Mouse (Mus musculus): ENCODE results near the gene Dnaja2. TPM values are rescaled to one million over a fixed set of nuclear protein-coding genes. Genes with fewer than 3 reads are reported as not detected.

Gene Dnaja2
- polyA plus RNA-seq (2012; ENCODE audit: insufficient read depth, insufficient read length, low replicate concordance, missing spikeins) = 104 TPM in 1 of 2 replicates, not detected in the other

DNA sequence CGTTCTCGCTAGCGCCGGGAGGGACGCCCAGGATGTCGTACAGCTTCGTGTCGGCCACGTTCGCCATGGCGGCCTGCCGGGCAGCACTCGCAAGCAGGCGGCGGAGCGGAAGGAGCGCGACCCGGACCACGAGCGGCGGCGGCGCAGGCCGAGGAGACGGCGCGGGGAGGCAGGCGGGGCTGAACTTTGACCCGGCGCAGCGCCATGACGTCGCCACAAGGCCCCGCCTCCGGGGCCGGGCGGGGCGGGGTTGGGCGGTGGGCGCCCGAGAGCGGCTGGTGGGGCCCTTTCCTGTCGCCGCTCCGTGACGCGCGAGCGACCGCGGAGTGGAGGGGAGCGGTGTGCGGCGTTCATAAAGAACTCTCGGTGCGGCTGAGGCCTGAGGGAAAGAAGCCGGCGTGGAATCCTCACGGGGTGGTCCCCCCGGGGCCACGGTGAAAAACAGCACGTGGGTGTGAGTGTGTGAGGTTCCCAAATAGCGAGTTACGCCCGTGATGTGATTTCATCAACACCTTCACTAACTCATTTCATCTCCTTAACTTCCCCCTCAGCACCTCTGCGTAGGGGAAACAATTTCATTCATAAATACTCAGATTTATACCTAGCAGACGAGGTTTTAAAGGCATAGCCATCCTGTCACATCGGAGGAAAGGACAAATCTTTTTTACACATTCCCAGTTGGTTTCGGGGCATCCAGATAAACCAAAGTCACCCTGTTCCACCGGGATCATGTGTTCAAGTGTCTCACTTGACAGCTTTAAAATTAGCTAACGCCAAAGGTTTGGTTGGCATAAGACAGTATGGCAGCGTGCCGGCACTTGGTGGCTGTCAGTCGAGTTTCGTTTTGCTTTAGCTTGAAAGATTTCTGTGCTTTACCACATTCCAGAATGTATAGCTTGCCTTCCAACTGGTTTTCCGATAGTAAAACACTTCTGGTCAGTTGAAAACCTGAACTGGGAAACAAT is at the start of gene Dnaja2:
Dnaja2 (minus strand) TSS at position 164 of the 965 bp plus-strand sequence.
- WGBS = under 1% methylated on average over 77 of the region's 77 CpGs
- Histone ChIP-seq H3K4me1 (ENCODE audit: control insufficient read depth, insufficient read depth, low read length) (no peaks in the 10 kb centered on the region), H3K4me3 (ENCODE audit: insufficient read depth, low read depth, low read length) (peak within 1 kb of the TSS; percentile 98), H3K27ac (ENCODE audit: insufficient read depth, low read depth, low read length) (peak within 1 kb of the TSS; percentile 78)
- TF ChIP-seq POLR2A (IDR thresholded peaks at IDR 0.05; ENCODE audit: insufficient read depth, low read depth, low read length) (peak; percentile 92), CTCF (IDR thresholded peaks at IDR 0.05; ENCODE audit: insufficient read depth, low read depth, low read length) (no peak)

DNA sequence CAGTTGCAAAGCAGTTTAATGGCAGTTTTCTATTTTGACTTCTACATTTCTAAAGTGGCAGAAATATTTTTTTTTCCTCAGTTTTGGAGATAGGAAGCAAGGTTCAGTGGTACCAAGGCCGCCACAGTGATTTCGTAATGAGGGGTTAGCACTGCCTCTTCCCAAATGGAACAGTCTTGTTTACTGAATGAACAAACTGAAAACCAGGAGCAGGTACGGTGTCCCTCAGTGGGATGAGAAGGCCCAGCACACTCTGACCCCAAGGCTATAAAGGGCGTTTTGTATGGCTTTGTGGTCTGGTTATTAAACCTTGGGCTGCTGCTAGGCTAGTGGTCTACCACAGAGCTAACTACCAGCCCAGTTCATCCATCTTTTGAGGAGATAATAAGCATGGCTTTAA is 49.1 kb upstream of the Dnaja2 start:
- H3K27ac ChIP-seq (ENCODE audit: insufficient read depth, low read depth, low read length) = no peak overlapping the region
- WGBS = 84% methylated on average over 4 of the region's 4 CpGs
- no peak overlapping the region for H3K4me3 ChIP-seq (ENCODE audit: insufficient read depth, low read depth, low read length)
- H3K4me1 ChIP-seq (ENCODE audit: control insufficient read depth, insufficient read depth, low read length) = no peaks in the 10 kb centered on the region
- no peak for TF ChIP-seq POLR2A (IDR thresholded peaks at IDR 0.05; ENCODE audit: insufficient read depth, low read depth, low read length)
- no peak for TF ChIP-seq CTCF (IDR thresholded peaks at IDR 0.05; ENCODE audit: insufficient read depth, low read depth, low read length)

DNA sequence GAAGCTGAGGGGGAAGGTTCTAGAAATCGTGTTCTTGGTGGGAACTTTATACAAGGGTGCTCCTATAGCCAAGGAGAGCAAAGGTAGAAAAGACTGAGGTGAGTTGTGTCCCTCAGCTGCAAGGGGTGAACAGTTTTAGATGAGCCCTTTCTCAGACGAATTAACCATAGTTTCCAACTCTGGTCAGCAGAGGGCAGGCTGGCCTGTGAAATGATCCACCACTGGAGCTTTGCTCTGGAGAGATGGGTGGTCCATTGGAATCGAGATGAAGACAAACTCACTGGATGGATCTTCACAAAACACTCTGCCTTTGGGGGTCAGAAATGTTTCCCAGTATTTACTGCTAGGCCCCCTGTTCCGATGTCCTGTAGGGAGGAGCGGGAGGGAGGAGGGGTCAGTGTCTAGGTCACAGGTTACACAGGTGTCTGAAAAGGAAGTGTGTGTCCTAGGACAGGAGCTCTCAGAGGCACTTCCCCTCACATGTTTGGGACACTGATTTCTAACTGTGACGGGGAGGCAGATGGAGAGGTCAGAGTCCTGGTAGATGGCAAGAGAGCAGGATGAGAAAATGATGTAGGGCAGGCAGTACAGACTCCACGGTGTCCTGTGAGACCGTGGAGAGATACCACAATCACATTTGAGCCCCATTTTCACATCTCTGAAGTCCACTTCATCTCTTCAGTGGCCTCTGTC is 48.2 kb upstream of the Dnaja2 start:
- Histone ChIP-seq H3K4me1 (ENCODE audit: control insufficient read depth, insufficient read depth, low read length) (no peaks in the 10 kb centered on the region), H3K27ac (ENCODE audit: insufficient read depth, low read depth, low read length) (no peak overlapping the region), H3K4me3 (ENCODE audit: insufficient read depth, low read depth, low read length) (no peak overlapping the region)
- TF ChIP-seq POLR2A (IDR thresholded peaks at IDR 0.05; ENCODE audit: insufficient read depth, low read depth, low read length) = no peak
- no peak for TF ChIP-seq CTCF (IDR thresholded peaks at IDR 0.05; ENCODE audit: insufficient read depth, low read depth, low read length)
- WGBS = 41% methylated on average over 8 of the region's 8 CpGs

DNA sequence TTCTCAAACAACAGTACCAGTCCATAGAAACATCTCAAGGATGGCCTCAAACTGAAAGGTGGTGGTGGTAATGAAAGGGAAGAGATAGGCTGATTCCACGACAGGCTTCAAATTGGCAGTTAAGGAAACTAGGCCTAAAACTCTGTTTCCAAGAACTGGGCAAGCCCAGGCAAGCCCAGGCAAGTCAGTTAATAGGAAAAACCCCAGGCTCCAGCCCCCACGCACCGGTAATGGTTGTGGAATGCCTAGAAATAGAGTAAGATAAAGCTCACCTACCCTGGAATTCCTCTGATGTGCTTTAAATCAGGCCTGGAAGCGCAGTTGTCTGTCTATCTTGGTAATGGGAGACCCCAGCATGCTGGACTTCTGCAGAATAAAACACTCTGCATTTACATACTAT is 47.6 kb upstream of the Dnaja2 start:
- H3K27ac ChIP-seq (ENCODE audit: insufficient read depth, low read depth, low read length) = no peak overlapping the region

DNA sequence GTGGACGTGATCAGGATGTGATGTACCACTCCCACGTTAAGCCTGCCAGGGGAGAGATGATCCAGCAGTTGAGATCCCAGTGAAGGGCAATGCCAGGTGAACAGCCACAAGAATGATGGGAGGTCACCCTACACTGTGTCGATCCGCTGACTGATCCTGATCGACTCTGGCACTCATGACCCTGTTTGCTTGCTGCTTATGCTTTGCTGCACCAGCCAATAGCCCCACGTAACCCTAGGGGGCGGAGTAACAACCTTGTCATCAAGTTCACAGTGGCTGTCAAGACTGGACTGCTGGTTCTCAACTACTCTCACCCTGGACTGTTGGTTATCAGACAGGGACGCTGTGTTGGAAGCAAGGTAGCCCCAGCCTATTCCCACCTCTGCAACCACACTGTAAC is 46.6 kb upstream of the Dnaja2 start:
- no peak for TF ChIP-seq CTCF (IDR thresholded peaks at IDR 0.05; ENCODE audit: insufficient read depth, low read depth, low read length)
- TF ChIP-seq POLR2A (IDR thresholded peaks at IDR 0.05; ENCODE audit: insufficient read depth, low read depth, low read length) = no peak
- 92% methylated on average over 8 of the region's 8 CpGs for WGBS
- no peak overlapping the region for H3K27ac ChIP-seq (ENCODE audit: insufficient read depth, low read depth, low read length)
- H3K4me3 ChIP-seq (ENCODE audit: insufficient read depth, low read depth, low read length) = no peak overlapping the region
- no peaks in the 10 kb centered on the region for H3K4me1 ChIP-seq (ENCODE audit: control insufficient read depth, insufficient read depth, low read length)

More for the DNA sequence above, 47.6 kb upstream of the Dnaja2 start:
- Histone ChIP-seq H3K4me3 (ENCODE audit: insufficient read depth, low read depth, low read length) (no peak overlapping the region), H3K4me1 (ENCODE audit: control insufficient read depth, insufficient read depth, low read length) (no peaks in the 10 kb centered on the region)
- WGBS = 94% methylated on average over 4 of the region's 4 CpGs
- TF ChIP-seq POLR2A (IDR thresholded peaks at IDR 0.05; ENCODE audit: insufficient read depth, low read depth, low read length) (no peak), CTCF (IDR thresholded peaks at IDR 0.05; ENCODE audit: insufficient read depth, low read depth, low read length) (no peak)

DNA sequence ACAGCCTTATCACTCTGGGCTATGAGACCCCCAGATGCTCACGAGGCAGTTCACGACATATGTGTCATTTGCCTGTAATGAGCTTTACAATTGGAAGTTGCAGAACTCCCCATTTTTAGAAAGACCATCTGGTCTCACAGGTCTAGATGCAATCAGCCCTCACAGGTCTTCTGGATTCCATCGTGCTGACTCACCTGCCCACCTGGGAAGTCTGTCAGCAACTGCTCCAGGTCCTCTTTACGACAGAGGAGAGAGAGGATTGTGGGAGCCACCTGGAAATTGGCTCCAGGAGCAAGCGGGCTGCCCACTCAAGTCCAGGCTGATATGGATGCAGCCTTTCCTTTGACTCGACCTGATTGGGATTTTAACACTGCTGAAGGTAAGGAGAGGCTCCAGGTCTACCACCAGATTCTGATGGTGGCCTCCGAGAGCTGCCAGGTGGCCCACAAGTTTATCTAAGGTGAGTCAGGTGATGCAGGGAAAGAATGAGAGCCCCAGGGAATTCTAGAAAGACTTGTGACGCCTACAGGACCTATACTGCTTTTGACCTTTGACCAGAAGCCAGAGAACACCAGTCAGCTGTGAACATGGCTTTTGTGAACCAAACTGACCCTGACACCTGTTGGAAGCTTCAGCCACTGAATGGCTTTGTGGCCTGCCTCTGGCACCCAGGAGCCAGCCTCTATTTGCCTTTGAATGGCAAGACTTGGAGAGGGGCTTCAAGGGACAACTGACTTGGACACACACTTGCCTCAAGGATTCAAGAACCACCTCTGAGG is 42.5 kb upstream of the Dnaja2 start:
- Histone ChIP-seq H3K4me3 (ENCODE audit: insufficient read depth, low read depth, low read length) (no peak overlapping the region), H3K4me1 (ENCODE audit: control insufficient read depth, insufficient read depth, low read length) (no peaks in the 10 kb centered on the region), H3K27ac (ENCODE audit: insufficient read depth, low read depth, low read length) (no peak overlapping the region)
- WGBS = 82% methylated on average over 8 of the region's 8 CpGs
- TF ChIP-seq CTCF (IDR thresholded peaks at IDR 0.05; ENCODE audit: insufficient read depth, low read depth, low read length) = no peak
- TF ChIP-seq POLR2A (IDR thresholded peaks at IDR 0.05; ENCODE audit: insufficient read depth, low read depth, low read length) = no peak

DNA sequence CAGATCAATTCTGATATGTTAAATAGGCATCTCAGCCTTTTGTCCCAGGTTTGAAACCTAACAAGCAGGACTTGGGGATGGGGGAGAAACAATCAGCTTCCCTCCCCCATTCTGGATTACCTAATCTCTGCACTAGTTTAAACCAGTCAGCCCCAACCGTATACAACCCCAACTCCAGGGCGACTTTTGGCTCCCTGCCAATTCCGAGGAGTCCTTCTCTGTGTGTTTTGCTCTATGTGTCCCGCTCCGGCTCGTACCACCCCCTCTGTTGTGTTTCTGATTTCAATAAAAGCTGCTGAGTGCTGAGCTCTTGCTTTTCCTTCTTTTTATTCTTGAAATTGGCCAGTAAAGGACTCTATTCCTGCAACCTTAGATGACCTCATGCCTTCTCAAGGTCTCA is 40.2 kb upstream of the Dnaja2 start:
- H3K27ac ChIP-seq (ENCODE audit: insufficient read depth, low read depth, low read length) = no peak overlapping the region
- WGBS = 13% methylated on average over 6 of the region's 6 CpGs
- no peaks in the 10 kb centered on the region for H3K4me1 ChIP-seq (ENCODE audit: control insufficient read depth, insufficient read depth, low read length)
- no peak for TF ChIP-seq POLR2A (IDR thresholded peaks at IDR 0.05; ENCODE audit: insufficient read depth, low read depth, low read length)
- no peak for TF ChIP-seq CTCF (IDR thresholded peaks at IDR 0.05; ENCODE audit: insufficient read depth, low read depth, low read length)
- H3K4me3 ChIP-seq (ENCODE audit: insufficient read depth, low read depth, low read length) = no peak overlapping the region

DNA sequence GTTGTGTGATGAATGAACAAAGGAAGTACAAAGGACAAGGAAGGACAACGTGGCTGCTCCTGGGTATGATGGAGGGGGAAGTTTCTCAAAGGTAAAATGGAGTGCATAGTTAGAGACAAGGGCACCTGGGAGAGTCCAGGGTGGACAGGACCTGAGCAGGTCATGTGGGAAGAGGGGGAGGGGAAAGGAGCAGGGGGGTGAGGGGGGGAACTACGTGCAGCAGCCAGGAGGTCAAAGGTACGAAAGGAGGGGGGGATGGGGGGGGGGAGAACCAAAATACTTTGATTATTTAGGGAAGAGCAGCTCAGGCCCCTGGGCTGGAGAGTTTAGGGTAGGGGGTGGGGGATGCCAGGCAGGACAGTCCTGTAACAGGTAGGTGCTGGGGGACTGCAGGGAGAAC is 39.8 kb upstream of the Dnaja2 start:
- Histone ChIP-seq H3K4me1 (ENCODE audit: control insufficient read depth, insufficient read depth, low read length) (no peaks in the 10 kb centered on the region), H3K4me3 (ENCODE audit: insufficient read depth, low read depth, low read length) (no peak overlapping the region), H3K27ac (ENCODE audit: insufficient read depth, low read depth, low read length) (no peak overlapping the region)
- 42% methylated on average over 3 of the region's 3 CpGs for WGBS
- TF ChIP-seq CTCF (IDR thresholded peaks at IDR 0.05; ENCODE audit: insufficient read depth, low read depth, low read length) (no peak), POLR2A (IDR thresholded peaks at IDR 0.05; ENCODE audit: insufficient read depth, low read depth, low read length) (no peak)
